Mouse (Mus musculus) cerebellum, postnatal 4 days (tissue): ENCODE measurements around the gene Rbx1.
A peak's percentile ranks its signal among the peaks of the same experiment; 100 is the strongest.
"Not testable (repeated sequence)": the region's sequence is repeated elsewhere in the genome, so short reads cannot be mapped to it uniquely, and the experiment has no call there.

Experiments
- DNase-seq, 2 experiments: peaks; one replicate each; pipeline ENCODE4 v3.0.0; 2022; ENCODE audit warnings: low spot score in 2 of 2, mixed read lengths in 1 of 2

Gene Rbx1

DNA sequence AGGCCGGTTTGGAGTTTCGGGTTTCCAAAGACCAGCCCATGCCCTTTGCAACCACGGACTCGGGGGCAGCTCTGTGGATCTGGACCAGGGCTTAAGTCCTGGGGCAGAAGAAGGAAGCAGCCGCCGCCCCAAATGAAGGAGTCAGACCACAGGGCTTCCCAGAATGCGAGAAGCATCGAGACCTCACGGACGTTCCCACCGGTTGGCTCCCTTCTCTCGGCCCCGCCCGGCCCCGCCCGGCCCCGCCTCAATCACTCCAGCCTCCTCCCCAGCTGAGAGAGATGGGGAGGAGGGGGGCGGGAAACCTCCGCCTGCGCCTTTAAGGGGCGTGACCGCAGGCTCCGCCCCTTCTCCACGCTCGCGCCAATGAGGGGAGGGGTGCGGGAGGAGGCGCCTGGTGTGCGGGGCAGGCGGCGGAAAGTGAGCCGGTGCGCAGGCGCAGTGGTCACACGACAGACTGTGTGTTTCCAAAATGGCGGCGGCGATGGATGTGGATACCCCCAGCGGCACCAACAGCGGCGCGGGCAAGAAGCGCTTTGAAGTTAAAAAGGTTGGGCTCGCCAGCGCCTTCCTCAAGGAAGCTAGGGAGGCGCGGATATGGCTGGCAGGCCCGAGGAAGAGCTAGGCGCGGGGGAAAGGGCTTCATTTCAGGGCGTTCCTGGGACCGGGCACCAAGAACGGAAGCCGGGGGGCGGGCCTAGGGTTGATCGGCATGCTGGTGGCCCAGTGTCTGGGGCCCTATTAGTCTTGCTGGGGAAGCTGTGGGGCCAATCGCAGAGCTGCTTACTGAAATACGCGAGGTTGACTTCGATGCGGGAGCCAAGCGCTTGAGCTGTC lies at the start of gene Rbx1:
Rbx1 (plus strand) TSS at position 396 of the 837 bp plus-strand sequence.
- peak; percentile 98 for DNase-seq

DNA sequence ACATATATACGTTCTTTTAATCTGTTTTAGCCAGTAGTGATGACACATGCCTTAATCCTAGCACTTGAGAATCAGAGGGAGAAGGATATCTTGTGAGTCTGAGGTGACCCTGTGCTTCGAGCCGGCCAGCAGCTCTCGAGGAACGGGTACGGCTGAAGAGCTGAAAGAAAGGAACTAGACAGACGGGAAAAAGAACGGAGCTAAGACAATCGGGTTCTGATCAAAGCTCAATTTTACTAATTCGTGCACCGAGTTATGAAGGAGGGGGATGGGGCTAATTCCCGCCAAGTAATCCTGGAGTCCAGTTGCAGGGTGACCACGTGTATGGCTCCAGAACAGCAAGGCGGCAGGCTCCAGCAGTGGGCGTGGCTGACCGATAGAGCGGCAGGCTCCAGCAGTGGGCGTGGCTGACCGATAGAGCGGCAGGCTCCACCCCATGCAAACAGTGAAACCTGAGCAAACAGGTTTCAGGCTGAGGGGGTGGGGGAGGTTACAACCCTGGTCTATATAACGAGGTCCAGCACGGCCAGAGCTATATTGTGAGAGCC lies 49.3 kb upstream of the Rbx1 start:
- peak in 1 of 2 experiments; percentile 8 for DNase-seq

DNA sequence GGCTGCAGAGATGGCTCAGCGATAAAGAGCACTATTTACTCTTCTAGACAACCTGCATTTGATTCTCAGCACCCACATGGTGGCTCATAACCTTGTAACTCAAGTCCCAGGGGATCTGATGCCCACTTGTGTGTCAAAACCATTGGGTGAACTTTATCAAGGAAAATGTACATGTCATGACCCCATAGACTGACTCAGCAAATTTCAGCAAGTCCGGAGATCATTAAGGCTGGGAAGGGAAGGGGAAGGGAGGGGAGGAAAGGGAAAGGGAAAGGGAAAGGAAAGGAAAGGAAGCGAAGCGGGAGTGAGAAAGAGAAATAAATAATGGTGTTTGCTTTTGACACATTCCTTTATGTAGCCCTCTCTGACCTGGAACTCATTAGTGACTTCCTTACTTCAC lies 48.0 kb upstream of the Rbx1 start:
- DNase-seq = no peak

DNA sequence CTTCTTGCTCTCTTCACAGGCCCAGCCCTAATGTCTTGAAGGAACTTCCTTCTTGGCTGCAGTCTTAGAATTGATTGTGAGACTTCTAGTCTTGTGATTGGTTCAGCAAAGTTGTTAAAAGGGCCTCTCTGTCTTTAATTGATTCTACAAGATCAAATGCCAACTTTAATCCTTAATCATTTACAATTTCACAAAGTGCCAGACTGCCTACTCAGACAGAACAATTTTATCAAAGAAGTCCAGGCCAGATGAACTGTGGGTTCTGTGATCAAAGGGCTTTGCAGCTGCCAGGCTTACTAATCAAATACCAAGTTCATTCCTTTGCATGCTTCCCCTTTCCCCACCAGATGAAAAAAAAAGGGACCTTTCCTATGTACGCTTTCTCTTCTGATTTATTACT lies 44.6 kb upstream of the Rbx1 start:
- no peak for DNase-seq

DNA sequence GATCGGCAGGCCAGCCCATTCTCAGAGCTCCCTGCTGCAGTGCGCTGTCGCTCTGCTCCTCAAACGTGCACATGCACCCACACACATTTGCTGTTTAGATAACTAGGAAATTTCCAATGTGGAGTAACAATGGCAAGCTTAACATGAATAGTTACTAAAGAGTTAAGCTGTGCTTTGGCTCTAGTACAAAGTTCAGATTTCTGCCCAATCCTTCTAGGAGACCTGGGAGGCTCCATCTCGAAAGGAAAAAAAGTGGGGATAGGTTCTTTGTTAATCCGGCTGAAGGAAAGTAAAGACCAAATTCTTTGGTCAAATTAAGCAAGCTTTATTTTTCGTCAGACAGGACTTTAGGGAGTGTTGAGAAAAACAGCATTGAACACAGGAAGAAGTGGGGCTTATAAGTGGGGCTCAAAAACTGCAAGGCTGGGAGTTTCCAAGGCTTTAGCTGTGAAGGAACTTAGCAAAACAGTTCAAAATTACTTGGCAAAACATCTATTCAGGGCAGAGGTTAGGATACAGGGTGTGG lies 43.9 kb upstream of the Rbx1 start:
- DNase-seq = no peak

DNA sequence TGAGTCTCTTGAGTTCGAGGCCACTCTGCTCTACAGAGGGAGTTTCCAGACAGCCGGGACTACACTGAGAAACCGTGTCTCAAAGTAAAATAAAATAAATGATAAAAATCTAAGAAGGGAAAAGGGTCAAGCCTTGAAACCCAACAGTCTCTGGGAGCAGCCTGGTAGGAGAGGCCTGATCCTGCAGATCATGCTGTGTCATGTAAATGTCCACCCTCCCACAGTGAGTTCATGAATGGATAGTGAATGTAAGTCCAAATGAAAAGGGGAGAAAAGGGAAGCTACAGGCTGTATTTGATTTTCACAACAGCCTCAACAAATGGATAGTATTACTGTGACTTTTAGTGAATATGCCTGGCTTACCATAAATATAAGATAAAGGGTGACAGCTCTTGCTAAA lies 40.8 kb upstream of the Rbx1 start:
- DNase-seq = no peak

DNA sequence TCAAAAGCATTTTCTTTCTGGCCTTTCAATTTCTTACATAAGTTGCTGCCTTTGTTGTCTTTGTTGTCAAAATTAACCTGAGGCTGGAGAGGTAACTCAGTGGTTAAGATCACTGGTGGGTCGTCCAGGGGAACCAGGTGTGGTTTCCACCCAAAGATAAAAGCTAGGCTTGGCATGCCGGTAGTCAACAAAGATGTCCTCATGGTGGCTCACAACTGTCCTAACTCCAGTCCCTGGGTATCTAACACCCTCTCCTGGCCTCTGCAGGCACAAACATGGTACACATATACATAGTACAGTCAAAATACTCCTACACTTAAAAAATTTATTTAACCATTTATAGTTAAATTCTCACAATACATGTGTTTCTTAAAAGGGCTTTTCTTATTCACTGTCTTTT lies 38.1 kb upstream of the Rbx1 start:
- no peak for DNase-seq

DNA sequence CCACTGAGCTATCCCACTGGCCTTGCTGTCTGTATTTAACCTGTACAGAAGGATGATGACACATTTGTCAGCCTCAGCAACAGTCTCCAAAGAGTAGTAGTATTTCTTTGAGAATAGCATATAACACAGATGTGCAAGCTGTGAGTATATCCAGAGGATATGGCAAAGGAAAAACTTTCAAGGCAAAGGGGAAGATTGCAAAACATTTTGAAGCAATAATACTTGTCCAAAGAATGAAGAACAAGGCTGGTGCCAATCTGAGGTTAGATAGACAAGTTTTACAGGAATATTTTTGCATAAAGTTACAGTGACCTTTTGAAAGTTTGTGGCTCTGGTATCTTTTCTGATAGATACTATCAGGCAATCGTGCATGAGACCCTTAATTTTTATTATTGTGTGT lies 34.9 kb upstream of the Rbx1 start:
- no peak for DNase-seq

DNA sequence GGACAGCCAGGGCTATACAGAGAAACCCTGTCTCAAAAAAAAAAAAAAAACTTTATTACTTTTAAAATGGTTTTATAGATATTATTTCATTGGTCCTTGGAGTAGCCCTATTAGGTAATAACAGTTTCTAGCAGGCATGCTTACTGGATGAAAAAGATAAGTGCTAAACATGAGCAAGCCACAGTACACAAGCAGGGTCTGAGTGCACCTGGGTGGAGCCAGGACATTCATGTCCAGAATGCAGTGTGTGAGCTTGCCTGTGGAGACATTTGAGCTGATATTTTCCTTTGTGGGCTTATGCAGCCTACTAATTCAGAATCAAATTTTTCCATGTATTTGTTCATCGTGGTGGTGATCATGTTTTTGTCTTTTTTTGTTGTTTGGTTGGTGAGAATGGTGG lies 27.8 kb upstream of the Rbx1 start:
- no peak for DNase-seq

DNA sequence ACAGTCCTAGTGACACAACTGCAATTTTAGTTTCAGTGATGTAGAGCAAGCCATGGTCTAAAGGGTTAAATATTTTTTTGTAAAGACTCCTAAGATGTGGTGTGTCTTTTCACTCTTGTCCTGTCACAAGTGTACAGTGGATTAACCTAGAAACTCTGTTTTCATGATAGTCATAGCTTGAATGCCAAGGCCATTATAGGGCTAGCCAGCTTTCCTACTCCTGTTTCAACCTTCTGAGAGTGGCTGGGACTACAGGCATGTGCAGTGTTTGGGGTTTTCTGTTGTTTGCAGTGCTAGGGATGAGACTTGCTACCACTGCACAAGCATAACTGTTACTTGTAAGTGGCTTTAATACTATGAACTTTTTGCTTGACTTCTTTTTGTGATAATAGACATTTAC lies 26.9 kb upstream of the Rbx1 start:
- no peak for DNase-seq

DNA sequence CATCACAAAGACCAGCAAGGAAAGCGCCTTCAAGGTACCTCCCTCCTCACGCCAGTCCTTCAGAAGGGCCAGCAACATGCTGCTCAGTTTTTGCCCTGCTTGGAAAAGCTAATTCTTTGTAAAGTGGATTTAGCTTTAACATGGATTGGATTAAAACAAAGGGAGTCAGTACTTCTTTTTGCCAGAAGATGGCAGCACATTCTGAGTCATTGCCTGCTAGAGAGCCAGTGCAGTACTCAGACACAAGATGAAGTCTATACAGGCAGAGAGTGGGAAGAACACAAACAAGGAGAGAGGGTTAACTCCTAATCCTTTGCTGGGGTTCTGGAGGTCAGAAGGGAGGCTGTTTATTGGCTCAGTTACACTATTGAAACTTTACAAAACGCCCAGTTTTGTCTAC lies 17.6 kb upstream of the Rbx1 start:
- DNase-seq = peak in 1 of 2 experiments; percentile 66

DNA sequence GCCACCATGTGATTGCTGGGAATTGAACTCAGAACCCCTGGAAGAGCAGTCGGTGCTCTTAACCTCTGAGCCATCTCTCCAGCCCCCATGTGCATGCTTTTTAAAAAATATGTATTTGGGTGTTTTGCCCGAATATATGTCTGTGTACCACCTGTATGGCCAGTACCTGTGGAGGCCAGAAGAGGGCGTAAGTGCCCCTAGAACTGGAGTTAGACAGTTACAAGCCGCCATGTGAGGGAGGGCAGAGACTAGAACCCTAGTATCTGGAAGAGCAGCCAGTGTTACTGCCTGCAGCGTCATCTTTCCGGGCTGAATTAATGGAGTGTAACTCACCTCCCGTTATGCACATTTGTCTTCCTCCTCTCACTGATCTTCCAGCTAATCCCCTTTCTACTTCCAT lies 4.6 kb upstream of the Rbx1 start:
- no peak for DNase-seq

DNA sequence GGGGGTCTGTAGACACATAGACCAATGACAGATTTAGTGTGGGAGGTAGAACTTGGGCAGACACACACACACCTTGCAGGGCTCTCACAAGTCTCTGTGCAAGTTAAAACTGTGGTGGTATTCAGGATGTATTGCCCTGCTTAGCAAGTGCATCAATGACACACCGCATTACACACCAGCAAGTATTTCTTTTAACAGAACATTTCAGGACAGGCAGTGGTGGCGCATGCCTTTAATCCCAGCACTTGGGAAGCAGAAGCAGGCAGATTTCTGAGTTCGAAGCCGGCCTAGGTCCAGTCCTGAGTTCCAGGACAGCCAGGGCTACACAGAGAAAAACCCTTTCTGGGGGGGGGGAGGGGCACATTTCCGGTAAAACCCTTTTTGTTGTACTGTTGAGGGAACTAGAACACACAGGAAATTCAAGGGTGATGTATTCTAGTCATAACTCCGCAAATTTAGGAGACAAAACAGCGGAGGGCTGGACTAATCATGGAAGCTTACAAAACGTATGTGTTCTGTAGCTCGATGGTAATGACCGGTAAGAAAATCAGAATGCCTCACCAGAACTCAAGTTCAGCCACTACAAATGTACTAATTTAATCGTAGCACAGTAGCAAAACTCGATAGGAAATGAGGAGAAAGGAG lies 958 bp upstream of the Rbx1 start:
- no peak for DNase-seq

DNA sequence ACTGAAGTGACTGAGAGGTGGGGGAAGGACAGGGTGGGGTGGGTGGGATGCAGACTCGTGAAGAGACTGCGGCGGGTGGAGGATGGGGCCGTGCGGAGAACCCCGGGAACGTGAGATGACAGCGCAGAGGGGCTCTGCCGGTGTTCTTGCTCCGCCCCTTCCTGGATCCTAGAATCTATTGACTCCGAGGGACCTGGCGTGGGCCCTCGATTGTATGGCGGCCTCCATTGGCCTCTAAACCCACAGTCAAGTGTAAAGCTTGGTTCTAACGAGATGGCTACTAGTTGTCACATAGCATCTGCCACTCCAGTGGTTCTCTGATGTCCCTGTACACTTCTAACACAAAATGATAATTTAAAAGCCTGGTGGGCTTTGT lies 630 bp downstream of the Rbx1 start:
- DNase-seq = no peak

DNA sequence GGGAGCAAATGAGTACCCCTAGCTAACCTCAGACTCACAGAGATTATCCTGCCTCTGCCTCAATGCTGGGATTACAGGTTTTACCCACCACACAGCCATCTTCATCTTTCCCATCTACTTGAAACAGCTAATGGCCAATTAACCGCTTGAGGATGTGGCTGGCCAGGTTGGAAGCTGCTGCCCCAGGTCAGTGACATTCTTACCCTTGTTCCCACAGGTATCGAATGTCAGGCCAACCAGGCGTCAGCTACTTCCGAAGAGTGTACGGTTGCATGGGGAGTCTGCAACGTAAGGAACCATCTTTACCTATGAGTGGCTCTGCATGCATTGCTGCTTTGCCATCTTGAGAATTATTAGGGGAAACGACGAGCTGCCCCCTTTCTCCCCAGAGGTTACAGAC lies 4.6 kb downstream of the Rbx1 start:
- DNase-seq = no peak

DNA sequence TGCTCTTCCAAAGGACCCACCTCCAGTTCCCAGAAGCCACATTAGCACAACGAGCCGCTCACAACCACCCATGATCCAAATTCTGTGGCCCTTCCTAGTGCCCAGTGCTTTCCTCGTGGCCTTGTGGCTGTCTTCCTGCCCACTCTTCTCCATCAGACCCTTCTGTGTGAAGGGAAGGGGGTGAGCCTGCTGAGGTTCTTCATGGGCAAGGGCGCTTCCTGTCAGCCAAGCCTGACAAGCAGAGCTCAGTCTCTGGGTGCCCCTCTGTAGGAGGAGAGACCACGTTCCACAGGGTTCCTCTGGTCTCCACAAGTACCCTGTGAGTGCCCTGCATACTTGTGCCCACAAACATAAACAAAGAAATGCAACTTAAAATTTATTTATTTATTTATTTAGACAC lies 6.2 kb downstream of the Rbx1 start:
- no peak for DNase-seq

DNA sequence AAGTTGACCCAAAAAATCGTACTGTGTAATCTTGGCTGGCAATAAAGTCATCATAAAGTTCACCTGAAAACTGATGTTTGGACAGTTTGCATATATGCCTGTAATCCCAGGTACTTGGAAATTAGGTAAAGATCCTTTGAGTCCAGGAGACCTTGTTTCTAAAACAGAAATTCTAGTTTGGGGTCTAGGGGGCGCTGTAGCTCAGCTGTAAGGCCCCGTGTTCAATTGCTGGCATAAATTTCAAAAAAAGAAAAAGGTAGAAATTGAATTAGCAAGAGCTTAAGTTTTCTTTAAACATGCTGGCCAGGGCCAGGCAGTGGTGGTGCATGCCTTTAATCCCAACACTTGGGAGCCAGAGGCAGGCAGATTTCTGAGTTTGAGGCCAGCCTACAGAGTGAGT lies 9.6 kb downstream of the Rbx1 start:
- DNase-seq = peak in 1 of 2 experiments; percentile 13

DNA sequence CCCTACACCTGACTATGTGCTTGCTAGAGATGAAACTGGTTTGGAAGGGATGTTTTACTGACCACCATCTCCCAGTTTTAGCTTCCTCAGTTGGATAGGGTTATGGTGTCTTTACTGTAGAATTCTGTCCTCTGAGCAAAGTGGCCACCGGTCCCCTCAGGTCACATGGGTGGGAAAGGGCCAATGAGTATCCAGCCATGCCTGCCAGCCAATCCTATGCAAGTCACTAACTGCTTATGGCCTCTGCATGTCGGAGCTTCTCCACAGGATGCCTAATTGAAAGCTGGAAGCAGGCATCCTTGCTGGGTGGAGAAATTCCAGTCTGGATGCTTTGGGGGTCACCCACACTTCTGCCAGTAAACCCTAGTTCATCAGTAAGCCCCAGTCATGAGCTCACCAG lies 10.5 kb downstream of the Rbx1 start:
- no peak for DNase-seq

DNA sequence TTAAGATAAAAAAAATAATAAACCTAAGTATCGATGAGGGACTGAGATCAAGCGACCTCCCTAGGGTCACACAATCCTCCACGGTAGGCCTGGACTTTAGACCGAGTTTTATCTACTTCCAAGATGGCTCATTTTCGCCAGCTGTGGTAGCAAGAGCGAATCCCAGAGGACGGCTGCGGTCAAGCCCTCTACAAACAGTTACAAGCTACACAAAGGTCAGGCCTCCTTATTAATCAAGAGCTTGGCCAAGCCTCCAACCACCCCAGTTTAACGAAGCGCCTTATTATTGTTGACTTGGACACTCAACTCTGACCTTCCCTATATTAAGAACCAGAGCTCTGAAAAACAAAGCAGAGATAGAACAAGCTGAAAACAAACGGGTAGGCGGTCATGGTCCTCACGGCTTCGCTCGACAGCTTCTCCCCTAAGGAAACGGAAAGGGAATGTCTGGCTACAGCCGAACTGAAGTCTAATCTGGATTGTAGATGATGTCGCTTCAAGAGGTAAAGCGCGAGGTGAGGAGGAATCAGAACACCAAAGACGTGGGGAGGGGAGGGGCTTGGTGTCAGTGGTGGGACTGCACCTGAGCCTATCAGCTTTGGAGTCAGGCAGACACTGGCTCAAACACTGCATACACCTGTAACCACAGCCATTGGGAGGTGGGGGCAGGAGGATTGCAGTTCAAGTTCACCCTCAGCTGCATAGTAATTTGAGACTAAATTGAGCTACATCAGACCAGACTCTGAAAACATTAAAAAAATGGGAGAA lies 13.5 kb downstream of the Rbx1 start:
- no peak for DNase-seq

DNA sequence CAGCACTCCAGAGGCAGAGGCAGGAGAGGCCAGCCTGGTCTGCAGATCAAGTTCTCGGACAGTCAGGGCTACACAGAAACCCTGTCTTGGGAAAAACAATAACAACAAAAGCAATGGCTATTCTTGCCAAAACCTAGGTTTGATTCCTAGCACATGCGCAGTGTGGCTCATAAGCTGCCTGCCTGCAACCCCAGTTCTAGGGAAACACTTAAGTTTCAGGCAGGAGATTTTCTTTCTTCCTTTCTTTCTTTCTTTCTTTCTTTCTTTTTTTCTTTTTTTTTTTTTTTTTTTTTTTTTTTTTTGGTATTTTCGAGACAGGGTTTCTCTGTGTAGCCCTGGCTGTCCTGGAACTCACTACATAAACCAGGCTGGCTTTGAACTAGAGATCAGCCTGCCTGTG lies 14.2 kb downstream of the Rbx1 start:
- DNase-seq = not testable (repeated sequence)

DNA sequence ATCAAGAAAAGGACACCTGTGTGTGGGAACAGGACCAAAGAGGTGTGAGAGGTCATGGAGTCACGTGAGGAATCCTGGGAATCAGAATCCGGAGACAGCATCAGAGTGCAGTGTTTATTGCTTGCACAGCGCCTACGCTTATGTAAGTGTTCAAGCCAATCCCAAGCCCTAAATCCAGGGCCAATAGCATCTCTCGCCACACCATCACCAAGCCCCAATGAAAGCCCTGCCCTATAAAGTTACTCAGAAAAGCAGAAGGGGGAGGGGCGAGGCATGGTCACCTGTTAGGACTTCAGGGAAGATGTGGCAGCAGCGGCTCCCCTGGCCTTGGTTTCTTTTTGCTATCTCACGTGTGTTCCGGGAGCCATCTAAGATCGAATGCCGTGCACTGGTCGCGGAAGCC lies 14.9 kb downstream of the Rbx1 start:
- DNase-seq = no peak

DNA sequence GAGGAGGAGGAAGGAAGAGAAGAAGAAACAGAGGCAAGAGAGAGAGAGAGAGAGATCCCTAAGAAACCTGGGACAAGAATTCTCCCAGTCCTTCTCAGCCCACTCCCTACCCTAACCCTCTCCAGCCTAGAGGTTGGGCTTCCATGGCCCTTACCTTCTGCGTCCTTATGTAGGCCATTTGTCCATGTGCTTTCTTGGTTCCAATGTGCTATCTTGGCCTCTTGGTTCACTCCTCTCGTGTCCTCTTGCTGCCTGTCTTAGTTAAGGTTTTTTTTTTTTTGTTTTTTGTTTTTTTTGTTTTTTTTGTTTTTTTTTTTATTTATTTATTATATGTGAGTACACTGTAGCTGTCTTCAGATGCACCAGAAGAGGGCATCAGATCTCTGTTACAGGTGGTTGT lies 16.9 kb downstream of the Rbx1 start:
- DNase-seq = no peak
